Mouse (Mus musculus) intestine, embryonic 14.5 days (tissue): ENCODE results near the gene Slc22a5. TPM values are rescaled to one million over a fixed set of nuclear protein-coding genes. Genes with fewer than 3 reads are reported as not detected.

ENCODE experiments used
- ATAC-seq: fragments of 200-750 bp; cut with Nextera tagmentation; replicated peaks from 2 replicates; pipeline ENCODE4 v1.8.0; 2017; ENCODE audit warnings: low read depth, moderate number of reproducible peaks, moderate TSS enrichment, moderate library complexity; ENCODE audit not compliant: low FRiP score, low TSS enrichment
- DNase-seq: peaks from one replicate; pipeline ENCODE4 v3.0.0-alpha.2; 2018; ENCODE audit warnings: low spot score
- H3K27ac ChIP-seq: fragments of 300-500 bp; sonication (generic); 2 replicates; pipeline ENCODE4 v1.5.1; 2014; ENCODE audit warnings: low read depth, mild to moderate bottlenecking, control low read depth
- H3K27me3 ChIP-seq: fragments of 300-500 bp; sonication (generic); replicated peaks from 2 replicates; pipeline ENCODE4 v1.6.1; 2014; ENCODE audit warnings: low read length, control low read depth; ENCODE audit not compliant: control insufficient read depth, insufficient read depth
- H3K36me3 ChIP-seq: fragments of 300-500 bp; sonication (generic); 2 replicates; pipeline ENCODE4 v1.6.1; 2014; ENCODE audit warnings: low read length, control low read depth; ENCODE audit not compliant: control insufficient read depth, insufficient read depth
- H3K4me1 ChIP-seq: fragments of 300-500 bp; sonication (generic); replicated peaks from 2 replicates; pipeline ENCODE4 v1.6.1; 2014; ENCODE audit warnings: low read length, control low read depth, mixed read lengths; ENCODE audit not compliant: control insufficient read depth, insufficient read depth
- H3K4me2 ChIP-seq: fragments of 300-500 bp; sonication (generic); 2 replicates; pipeline ENCODE4 v1.6.1; 2014; ENCODE audit warnings: low read length
- H3K4me3 ChIP-seq: fragments of 300-500 bp; sonication (generic); 2 replicates; pipeline ENCODE4 v1.5.1; 2014; ENCODE audit warnings: low read depth, low read length, control low read depth, mixed read lengths
- H3K9ac ChIP-seq: fragments of 300-500 bp; sonication (generic); 2 replicates; pipeline ENCODE4 v1.6.1; 2014; ENCODE audit warnings: mild to moderate bottlenecking, low read length
- H3K9me3 ChIP-seq: fragments of 300-500 bp; sonication (generic); 2 replicates; pipeline ENCODE4 v1.6.1; 2016; ENCODE audit warnings: low read length, control low read depth; ENCODE audit not compliant: control insufficient read depth
- WGBS: fragments of 180-500 bp; shearing (Covaris S2); extraction: QIAGEN DNeasy Blood & Tissue Kit; methylation state at CpG from one replicate; pipeline ENCODE4 v1.1.7; 2014; 5-methylcytosine and 5-hydroxymethylcytosine counted together
- polyA plus RNA-seq: library from polyadenylated mRNA; unstranded; fragments of >200 nt; fragmentation: Nextera tagmentation; extraction: Ambion mirVana; gene quantifications from 2 replicates; pipeline ENCODE4 v1.2.1, GENCODE M21; 2014

Slc22a5 gene
- polyA plus RNA-seq, 1 experiment from 2014 or later, result 9.4 TPM

DNA sequence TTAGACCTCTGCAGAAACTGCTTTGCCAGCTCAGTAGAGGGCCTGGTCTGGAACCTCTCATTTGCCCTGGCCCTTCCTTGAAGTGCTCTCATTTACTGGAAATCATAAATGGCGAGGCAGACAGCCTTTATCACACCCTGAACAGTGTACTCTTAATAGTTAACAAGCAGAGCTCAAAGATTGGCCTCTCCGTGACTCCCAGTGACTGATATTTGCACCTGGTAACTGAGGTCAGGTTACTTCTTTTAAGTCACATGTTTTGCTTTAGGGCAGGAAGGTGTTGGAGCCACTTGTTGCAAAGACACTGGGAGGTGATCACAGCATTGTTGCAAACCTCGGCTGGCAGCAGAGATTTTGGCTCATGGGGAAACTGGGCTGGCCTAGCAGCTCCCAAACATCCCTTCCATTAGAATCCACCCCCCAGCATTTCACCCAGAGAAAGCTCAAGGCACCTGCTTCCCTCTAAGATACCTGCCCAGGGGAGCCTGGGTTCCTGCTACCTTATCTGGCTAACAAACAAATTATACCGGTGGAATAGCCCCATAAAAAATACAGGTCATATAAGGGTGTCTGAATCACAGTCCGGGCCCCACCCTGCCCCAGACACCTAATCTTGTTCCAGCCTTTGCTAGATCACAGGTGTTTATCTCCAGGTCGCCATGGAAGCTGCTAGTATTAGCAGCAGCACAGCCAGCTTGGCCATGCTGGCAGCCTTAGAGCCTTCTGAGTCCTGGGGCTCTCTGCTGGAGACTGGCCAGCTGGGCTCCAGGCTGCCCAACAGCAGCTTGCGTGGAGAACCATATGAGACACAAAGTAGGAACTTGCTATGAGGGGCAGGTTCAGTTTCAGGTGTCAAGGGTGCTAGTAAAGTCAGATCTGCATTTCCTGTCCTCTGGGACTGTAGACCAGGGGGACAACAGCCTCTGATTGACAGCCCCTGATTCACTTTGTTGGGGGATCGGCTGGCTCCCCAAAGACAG, 51.5 kb downstream of the Slc22a5 start:
- no peaks in the 10 kb centered on the region for H3K36me3 ChIP-seq
- H3K4me1 ChIP-seq, result peaks cover 5% of the 10 kb centered on the region
- peak overlapping the region; percentile 66 for H3K27ac ChIP-seq
- H3K27me3 ChIP-seq, result no peaks in the 10 kb centered on the region
- 44% methylated on average over 8 of the region's 8 CpGs for WGBS
- H3K4me3 ChIP-seq, result no peak overlapping the region
- H3K9ac ChIP-seq, result no peak overlapping the region
- peak; percentile 76 for DNase-seq
- no peak overlapping the region for H3K4me2 ChIP-seq
- no peaks in the 10 kb centered on the region for H3K9me3 ChIP-seq
- peak; percentile 90 for ATAC-seq

DNA sequence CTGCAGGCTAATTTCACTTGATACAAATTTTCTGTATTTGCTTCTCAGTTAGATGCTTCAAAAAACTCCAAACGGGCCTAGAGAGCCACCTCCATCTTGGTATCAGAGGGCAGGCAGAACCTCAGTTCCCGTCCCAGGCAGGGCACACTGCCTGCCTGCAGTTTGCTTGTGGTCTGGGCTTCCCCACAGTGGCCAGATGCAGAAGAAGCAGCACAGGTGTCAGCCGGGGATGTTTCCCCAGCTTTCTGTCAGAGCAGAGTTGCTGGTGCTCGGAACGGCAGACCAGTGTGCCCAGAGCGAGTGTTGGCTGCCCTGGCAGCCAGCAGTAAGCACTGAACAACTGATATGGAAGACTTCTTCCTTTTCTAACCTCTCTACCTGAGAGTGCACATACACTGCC, 52.3 kb downstream of the Slc22a5 start:
- 69% methylated on average over 6 of the region's 6 CpGs for WGBS
- 0 out of 2 replicates have a peak, but pooled peaks have one; percentile 5 for ATAC-seq
- Histone ChIP-seq H3K9ac (no peak overlapping the region), H3K36me3 (no peaks in the 10 kb centered on the region), H3K4me3 (no peak overlapping the region), H3K9me3 (no peaks in the 10 kb centered on the region), H3K4me2 (no peak overlapping the region), H3K4me1 (peaks cover 5% of the 10 kb centered on the region), H3K27ac (peak overlapping the region; percentile 66), H3K27me3 (no peaks in the 10 kb centered on the region)
- DNase-seq, result no peak

DNA sequence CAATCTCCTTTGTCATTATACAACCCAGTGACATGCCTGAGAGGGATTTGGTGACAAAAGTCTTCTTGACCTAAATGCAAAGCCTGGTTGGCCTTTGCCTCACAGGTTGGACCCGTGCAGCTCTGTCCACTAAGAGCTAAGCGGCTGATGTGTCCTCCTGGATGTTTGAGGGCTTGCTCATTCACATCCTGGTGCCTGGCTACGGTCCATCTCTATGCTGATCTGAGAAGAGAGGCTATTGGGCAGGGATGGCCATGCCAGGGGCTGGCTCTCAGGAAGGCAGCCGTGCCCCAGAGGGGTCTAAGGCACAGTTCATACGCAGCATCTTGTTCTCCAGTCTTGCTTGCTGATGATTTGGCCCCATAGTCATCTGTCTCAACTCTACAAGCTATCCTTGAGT, 53.7 kb downstream of the Slc22a5 start:
- Histone ChIP-seq H3K27me3 (no peaks in the 10 kb centered on the region), H3K4me3 (no peak overlapping the region), H3K27ac (no peak overlapping the region), H3K4me2 (no peak overlapping the region), H3K36me3 (no peaks in the 10 kb centered on the region), H3K4me1 (peaks cover 5% of the 10 kb centered on the region), H3K9me3 (no peaks in the 10 kb centered on the region), H3K9ac (no peak overlapping the region)
- DNase-seq (no peak), ATAC-seq (no peak)
- WGBS, result 92% methylated on average over 5 of the region's 5 CpGs

DNA sequence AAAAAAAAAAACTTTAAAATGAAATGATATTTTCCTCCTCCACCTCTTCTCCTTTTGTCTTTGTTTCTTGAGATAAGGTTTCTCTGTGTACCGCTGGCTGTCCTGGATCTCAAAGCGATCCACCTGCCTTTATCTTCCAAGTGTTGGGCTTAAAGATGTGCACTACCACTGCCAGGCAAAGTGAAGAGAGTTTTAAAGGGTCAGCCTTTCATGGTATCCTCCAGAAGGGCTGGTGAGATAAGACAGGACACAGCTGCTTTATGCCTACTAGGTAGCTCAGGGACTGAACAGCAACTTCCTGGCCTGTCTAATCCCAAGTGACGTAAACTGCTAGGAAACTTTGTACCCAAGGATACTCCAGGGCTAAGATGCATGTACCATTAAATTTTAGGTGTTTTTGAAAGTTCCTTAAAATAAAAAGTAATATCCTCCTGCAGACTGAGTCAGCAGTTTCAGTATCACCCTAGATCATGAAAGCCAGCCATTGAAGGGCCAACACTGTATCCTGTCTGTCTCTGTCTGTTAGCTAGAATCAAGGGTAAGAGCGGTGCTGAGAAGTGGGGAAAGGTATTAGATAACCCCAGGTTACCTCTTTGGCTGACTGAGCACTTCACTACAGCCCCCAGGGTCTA, 56.0 kb downstream of the Slc22a5 start:
- Histone ChIP-seq H3K4me3 (no peak overlapping the region), H3K27ac (no peak overlapping the region), H3K27me3 (no peaks in the 10 kb centered on the region), H3K4me1 (peaks cover 4% of the 10 kb centered on the region), H3K9ac (no peak overlapping the region), H3K4me2 (no peak overlapping the region), H3K36me3 (no peaks in the 10 kb centered on the region), H3K9me3 (no peaks in the 10 kb centered on the region)
- ATAC-seq (no peak), DNase-seq (no peak)
- 78% methylated on average over 4 of the region's 4 CpGs for WGBS

DNA sequence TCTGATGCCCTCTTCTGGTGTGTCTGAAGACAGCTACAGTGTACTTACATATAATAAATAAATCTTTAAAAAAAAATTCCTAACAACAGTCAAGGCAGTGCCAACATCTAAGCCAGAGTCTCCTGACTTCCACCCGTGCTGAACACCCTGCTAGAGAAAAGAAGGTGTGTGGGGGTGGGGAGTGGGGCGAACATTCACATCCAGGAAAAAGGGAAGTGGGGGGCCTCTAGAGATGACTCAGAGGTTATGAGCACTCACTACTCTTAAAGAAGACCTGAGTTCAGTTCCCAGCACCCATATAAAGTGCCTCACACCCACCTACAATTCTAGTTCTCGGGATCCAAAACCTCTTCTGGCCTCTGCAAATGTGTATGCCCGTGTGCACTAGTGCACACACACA, 66.1 kb downstream of the Slc22a5 start:
- Histone ChIP-seq H3K4me3 (no peak overlapping the region), H3K9ac (no peak overlapping the region), H3K4me1 (no peaks in the 10 kb centered on the region), H3K27ac (no peak overlapping the region), H3K27me3 (no peaks in the 10 kb centered on the region), H3K36me3 (no peaks in the 10 kb centered on the region), H3K9me3 (peaks cover 4% of the 10 kb centered on the region; the same call in 1 of the 2 replicates), H3K4me2 (no peak overlapping the region)
- 82% methylated on average over 4 of the region's 4 CpGs for WGBS
- DNase-seq, result no peak
- ATAC-seq, result no peak

DNA sequence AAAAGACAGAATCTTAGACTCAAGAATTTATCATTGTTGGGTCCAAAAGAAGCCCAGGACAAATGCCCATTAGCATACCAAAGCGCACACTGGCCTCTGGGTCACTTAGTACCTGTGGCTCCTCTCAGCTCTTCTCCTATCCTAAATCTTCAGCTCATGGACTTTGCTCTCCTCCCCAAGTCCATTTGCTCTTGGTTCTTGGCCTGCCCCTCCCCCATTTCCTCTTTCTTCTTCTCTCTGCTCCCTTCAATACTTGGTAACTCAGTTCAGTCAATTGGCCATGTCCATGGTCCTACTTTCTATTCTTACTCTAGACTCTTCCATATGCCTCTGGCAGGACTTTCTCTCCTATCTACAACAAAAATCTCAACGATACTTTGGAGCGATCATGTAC, 69.5 kb downstream of the Slc22a5 start:
- Histone ChIP-seq H3K9me3 (no peaks in the 10 kb centered on the region), H3K27me3 (no peaks in the 10 kb centered on the region), H3K27ac (no peak overlapping the region), H3K4me3 (no peak overlapping the region), H3K9ac (no peak overlapping the region), H3K4me2 (no peak overlapping the region), H3K4me1 (no peaks in the 10 kb centered on the region), H3K36me3 (no peaks in the 10 kb centered on the region)
- 94% methylated on average over 3 of the region's 3 CpGs for WGBS
- DNase-seq (no peak), ATAC-seq (no peak)

DNA sequence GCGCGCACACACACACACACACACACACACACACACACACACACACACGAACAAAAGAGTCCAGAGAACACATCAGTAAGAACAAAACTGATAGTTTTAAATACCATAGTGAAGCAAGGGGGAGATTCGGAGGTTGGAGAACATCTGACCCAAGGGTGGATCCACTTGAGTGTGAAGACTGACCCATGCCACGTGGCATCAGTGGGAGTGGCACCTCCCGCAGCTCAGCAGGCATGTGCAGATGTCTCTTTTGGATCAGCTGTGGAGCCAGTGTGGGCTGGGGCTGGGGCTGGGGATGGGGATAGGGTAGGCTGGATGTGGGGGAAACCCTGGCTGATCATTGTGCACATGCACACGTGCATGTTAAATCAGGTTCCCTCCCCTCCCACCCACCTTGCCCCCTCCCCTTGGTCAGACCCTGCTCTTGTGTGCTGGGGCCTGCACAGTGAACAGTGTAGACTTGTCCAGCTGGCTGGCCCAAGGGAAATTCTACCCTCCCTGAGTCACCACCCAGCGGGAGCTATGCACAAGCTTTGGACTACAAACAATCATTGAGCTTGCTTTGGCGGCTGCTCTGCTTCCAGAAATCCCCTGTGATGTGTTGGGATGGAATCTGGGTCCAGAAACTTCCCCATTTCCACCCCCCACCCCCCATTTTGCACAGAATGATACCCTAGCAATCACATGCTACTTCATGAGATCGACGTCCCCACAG, 70.1 kb downstream of the Slc22a5 start:
- Histone ChIP-seq H3K27ac (no peak overlapping the region), H3K4me2 (no peak overlapping the region), H3K4me3 (no peak overlapping the region), H3K9me3 (no peaks in the 10 kb centered on the region), H3K27me3 (no peaks in the 10 kb centered on the region), H3K4me1 (no peaks in the 10 kb centered on the region), H3K36me3 (no peaks in the 10 kb centered on the region), H3K9ac (no peak overlapping the region)
- DNase-seq (no peak), ATAC-seq (no peak)
- WGBS, result 79% methylated on average over 11 of the region's 11 CpGs

DNA sequence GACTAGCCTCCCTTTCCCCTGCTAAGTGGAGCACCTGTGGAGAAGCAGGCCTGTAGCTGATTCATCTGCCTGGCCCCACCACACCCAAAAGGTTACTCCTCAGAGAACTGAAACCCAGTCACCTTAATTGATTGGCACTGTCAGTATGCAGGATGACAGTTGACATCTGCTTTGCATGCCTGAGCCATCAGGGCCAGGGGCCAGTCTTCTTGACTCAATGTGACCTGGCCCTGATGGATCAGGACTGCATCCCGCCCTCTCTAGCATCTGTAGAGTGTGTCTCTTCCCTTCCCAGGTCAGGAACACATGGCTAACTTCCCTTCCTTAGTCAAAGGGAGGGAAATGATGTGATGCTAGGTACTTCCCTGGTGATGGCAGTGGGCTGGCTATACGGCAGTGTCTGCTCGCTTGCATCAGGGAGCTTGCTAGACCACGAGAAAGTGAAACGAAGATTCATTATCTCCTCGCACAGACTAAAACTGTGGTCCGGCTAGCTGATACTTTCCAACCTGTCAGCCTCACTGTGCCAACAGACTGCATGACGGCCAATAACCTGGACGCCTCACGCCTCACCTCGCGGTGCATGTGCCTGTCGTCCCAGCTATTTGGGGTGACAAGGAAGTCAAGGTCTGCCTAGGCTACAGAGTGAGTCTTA, 70.8 kb downstream of the Slc22a5 start:
- Histone ChIP-seq H3K9me3 (no peaks in the 10 kb centered on the region), H3K36me3 (no peaks in the 10 kb centered on the region), H3K4me2 (no peak overlapping the region), H3K4me1 (no peaks in the 10 kb centered on the region), H3K4me3 (no peak overlapping the region), H3K27me3 (no peaks in the 10 kb centered on the region), H3K27ac (no peak overlapping the region), H3K9ac (no peak overlapping the region)
- DNase-seq (no peak), ATAC-seq (no peak)
- 79% methylated on average over 13 of the region's 13 CpGs for WGBS
